Mouse (Mus musculus): ENCODE data around the gene Rgs10.

GRCm38 (mm10) chr7:128358741-128359140, 59.8 kb downstream of the Rgs10 start:
- TF ChIP-seq CTCF (IDR thresholded peaks at IDR 0.05; ENCODE audit: low read depth) (no peak), EP300 (IDR thresholded peaks at IDR 0.05; ENCODE audit: low read depth) (no peak)

Data from heart, postnatal 0 days (tissue).